Mouse (Mus musculus) bone marrow macrophage, adult 2 months (primary cell): ENCODE data around the gene Cdh4. TPM values are rescaled to one million over a fixed set of nuclear protein-coding genes. Genes with fewer than 3 reads are reported as not detected.
A peak's percentile ranks its signal among the peaks of the same experiment; 100 is the strongest.

Source experiments
- H3K27ac ChIP-seq: 2 replicates; pipeline ENCODE4 v1.5.1; 2012; ENCODE audit warnings: low read depth, low read length; ENCODE audit not compliant: insufficient read depth
- H3K4me1 ChIP-seq: 2 replicates; pipeline ENCODE4 v1.6.1; 2012; ENCODE audit warnings: low read length; ENCODE audit not compliant: control insufficient read depth, insufficient read depth
- H3K4me3 ChIP-seq: 2 replicates; pipeline ENCODE4 v1.5.1; 2012; ENCODE audit warnings: mild to moderate bottlenecking, low read length, moderate library complexity; ENCODE audit not compliant: insufficient read depth
- CTCF ChIP-seq: IDR thresholded peaks from 2 replicates; pipeline ENCODE4 v1.5.1; 2012; ENCODE audit warnings: low read depth, mild to moderate bottlenecking, low read length, moderate library complexity
- POLR2A ChIP-seq: IDR thresholded peaks from 2 replicates; pipeline ENCODE4 v1.6.1; 2012; ENCODE audit warnings: mild to moderate bottlenecking, low read depth, low read length, borderline replicate concordance
- polyA plus RNA-seq: library from polyadenylated mRNA; stranded (reverse); fragments of >200 nt; gene quantifications from 2 replicates; pipeline ENCODE4 v1.2.4, GENCODE M21; 2012; ENCODE audit not compliant: missing spikeins, insufficient read depth, insufficient read length

The Cdh4 gene
- polyA plus RNA-seq, 1 experiment, result not detected

- Histone ChIP-seq H3K4me1 (peaks cover 8% of the 10 kb centered on the region), H3K4me3 (no peak overlapping the region), H3K27ac (no peak overlapping the region)
- TF ChIP-seq CTCF, result no peak
- no peak for TF ChIP-seq POLR2A
These were observed 470.7 kb downstream of the Cdh4 start for GRCm38 (mm10) chr2:179912911-179913310.

- no peak overlapping the region for H3K27ac ChIP-seq
- peaks cover 12% of the 10 kb centered on the region for H3K4me1 ChIP-seq
- TF ChIP-seq POLR2A, result no peak
- TF ChIP-seq CTCF, result no peak
- H3K4me3 ChIP-seq, result no peak overlapping the region
These were observed 471.1 kb downstream of the Cdh4 start for GRCm38 (mm10) chr2:179913349-179913748.

GRCm38 (mm10) chr2:179914246-179914645 is 472.0 kb downstream of the Cdh4 start:
- peaks cover 20% of the 10 kb centered on the region for H3K4me1 ChIP-seq
- no peak overlapping the region for H3K27ac ChIP-seq
- TF ChIP-seq CTCF (no peak), POLR2A (no peak)
- no peak overlapping the region for H3K4me3 ChIP-seq

GRCm38 (mm10) chr2:179916877-179917673 is 474.8 kb downstream of the Cdh4 start:
- H3K27ac ChIP-seq, result no peak overlapping the region
- TF ChIP-seq POLR2A (no peak), CTCF (0 out of 2 replicates have a peak, but pooled peaks have one; percentile 30)
- H3K4me1 ChIP-seq, result peaks cover 37% of the 10 kb centered on the region
- no peak overlapping the region for H3K4me3 ChIP-seq

DNA sequence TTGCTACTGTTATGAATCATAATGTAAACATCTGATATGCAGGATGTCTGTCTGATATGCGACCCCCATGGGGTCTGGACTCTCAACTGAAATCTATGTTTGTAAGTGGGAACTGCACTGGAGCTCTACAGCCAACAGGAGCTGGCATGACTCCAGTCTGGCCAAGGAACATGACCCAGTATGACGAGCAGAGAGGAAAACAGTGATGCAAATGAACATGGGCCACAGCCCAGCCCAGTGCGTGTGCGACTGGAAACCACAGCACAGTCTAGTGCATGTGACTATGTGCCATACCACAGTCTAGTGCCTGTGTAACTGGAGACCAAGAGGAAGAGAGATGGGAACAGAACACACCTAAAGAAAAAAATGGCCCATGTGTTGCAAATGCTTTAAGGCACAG is 477.8 kb downstream of the Cdh4 start:
- no peak overlapping the region for H3K4me3 ChIP-seq
- H3K27ac ChIP-seq, result peak overlapping the region; percentile 3; the same call in 1 of the 2 replicates
- H3K4me1 ChIP-seq, result peaks cover 29% of the 10 kb centered on the region
- TF ChIP-seq POLR2A (no peak), CTCF (no peak)

GRCm38 (mm10) chr2:179921021-179921653 is 478.9 kb downstream of the Cdh4 start:
- no peak overlapping the region for H3K4me3 ChIP-seq
- no peak overlapping the region for H3K27ac ChIP-seq
- peaks cover 29% of the 10 kb centered on the region for H3K4me1 ChIP-seq
- no peak for TF ChIP-seq POLR2A

DNA sequence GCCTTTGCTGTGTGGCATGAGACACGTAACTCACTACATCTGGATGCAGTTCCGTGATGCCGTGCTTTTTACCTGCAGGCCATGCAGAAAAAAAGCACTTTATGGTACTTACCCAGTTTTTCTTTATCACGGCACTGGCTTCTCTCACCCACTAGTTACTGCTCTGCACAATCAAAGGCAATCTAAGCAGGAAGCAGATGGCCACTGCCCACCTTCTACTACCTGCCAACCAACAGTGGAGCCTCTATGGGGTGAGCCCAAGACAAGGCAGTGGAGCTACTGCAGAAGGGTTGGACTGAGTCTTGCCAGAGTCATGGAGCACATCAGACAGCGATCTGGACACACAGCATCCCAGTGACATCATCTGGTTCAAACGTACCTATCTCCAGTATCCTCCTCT is 481.8 kb downstream of the Cdh4 start:
- Histone ChIP-seq H3K4me1 (peaks cover 27% of the 10 kb centered on the region), H3K27ac (no peak overlapping the region), H3K4me3 (no peak overlapping the region)
- TF ChIP-seq CTCF (no peak), POLR2A (no peak)

- Histone ChIP-seq H3K4me3 (no peak overlapping the region), H3K27ac (no peak overlapping the region), H3K4me1 (peaks cover 11% of the 10 kb centered on the region)
- TF ChIP-seq POLR2A (no peak), CTCF (no peak)
These were observed 486.9 kb downstream of the Cdh4 start for GRCm38 (mm10) chr2:179929166-179929565.

DNA sequence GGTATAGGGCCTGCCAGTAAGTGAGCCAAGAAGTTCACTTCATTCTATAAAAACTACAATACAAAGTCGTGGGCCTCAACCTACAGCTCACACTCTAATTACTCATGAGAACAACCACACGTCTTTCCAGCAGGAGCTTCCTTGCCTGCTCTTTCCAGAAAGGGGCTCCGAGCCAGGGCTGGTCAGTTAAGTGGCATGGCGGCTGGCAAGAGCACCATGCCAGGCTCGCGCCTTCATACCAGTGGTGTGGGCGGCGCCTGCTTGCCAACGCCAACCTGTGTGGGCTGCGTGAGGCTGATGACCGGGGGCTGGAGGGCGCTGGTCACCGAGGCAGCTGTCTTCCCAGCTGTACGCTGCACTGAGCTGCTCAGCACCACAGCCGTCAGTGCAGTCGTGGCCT is 489.5 kb downstream of the Cdh4 start:
- peaks cover 33% of the 10 kb centered on the region for H3K4me1 ChIP-seq
- H3K27ac ChIP-seq, result no peak overlapping the region
- no peak overlapping the region for H3K4me3 ChIP-seq
- TF ChIP-seq CTCF, result no peak
- TF ChIP-seq POLR2A, result no peak

DNA sequence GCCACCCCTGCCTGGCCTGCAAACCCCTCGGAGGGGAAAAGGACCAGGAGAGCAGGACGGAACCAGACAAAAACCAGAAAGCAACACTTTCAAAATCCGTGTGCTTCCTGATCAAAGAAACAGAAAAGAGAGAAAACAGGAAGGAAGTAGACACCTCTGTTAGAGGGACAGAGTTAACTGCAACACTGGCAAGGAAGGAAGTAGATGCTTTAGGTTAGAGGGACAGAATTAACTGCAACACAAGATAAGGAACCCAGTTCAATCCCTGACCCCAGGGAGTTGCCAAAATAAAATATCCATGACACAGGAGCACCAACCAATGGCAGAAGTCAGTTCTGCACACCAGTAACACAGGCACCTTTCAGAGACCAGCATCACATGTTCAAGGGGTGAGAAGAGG is 491.9 kb downstream of the Cdh4 start:
- Histone ChIP-seq H3K4me3 (no peak overlapping the region), H3K4me1 (peaks cover 39% of the 10 kb centered on the region), H3K27ac (no peak overlapping the region)
- TF ChIP-seq CTCF (no peak), POLR2A (no peak)

DNA sequence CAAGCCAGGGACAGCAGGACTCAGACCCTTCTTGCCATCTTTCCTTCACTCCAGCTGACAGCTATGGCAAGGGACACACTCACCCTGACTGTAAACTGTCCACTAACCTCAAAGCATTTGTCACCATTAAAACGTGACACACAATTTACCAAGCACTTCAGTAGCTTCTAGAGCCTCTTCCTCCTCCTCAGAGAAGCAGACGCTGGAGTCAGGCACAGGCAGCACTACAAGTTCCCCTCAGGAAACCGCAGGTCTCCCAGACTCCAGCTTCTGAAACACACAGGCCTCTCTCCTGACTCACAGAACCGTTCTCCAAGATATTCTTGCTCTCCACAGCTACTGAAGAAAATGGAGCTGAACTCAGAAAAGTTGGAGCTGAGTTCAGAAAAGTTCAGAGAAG is 494.9 kb downstream of the Cdh4 start:
- no peak overlapping the region for H3K4me3 ChIP-seq
- TF ChIP-seq CTCF (no peak), POLR2A (no peak)
- H3K27ac ChIP-seq, result 0 out of 2 replicates have a peak overlapping the region, but pooled peaks have one; percentile 7
- H3K4me1 ChIP-seq, result peaks cover 39% of the 10 kb centered on the region
